Mouse (Mus musculus) lung, postnatal 0 days (tissue): Measurements from ENCODE around the gene Supt3. TPM values are rescaled to one million over a fixed set of nuclear protein-coding genes. Genes with fewer than 3 reads are reported as not detected.

Source experiments
- ATAC-seq: fragments of 200-750 bp; cut with Nextera tagmentation; 2 replicates; pipeline ENCODE4 v1.8.0; 2017; ENCODE audit warnings: moderate library complexity
- DNase-seq: peaks from one replicate; pipeline ENCODE4 v3.0.0-alpha.2; 2016; ENCODE audit warnings: low spot score
- H3K27ac ChIP-seq: fragments of 300-500 bp; sonication (generic); 2 replicates; pipeline ENCODE4 v1.5.1; 2014; ENCODE audit warnings: antibody characterized with exemption, mild to moderate bottlenecking, low read length, mixed read lengths
- H3K27me3 ChIP-seq: fragments of 300-500 bp; sonication (generic); replicated peaks from 2 replicates; pipeline ENCODE4 v1.6.1; 2014; ENCODE audit warnings: low read length, mixed read lengths; ENCODE audit not compliant: insufficient read depth
- H3K36me3 ChIP-seq: fragments of 300-500 bp; sonication (generic); 2 replicates; pipeline ENCODE4 v1.6.1; 2014; ENCODE audit warnings: low read length, mixed read lengths; ENCODE audit not compliant: insufficient read depth
- H3K4me1 ChIP-seq: fragments of 300-500 bp; sonication (generic); 2 replicates; pipeline ENCODE4 v1.6.1; 2014; ENCODE audit warnings: antibody characterized with exemption, low read depth, low read length, mixed read lengths; ENCODE audit not compliant: insufficient read depth
- H3K4me2 ChIP-seq: fragments of 300-500 bp; sonication (generic); replicated peaks from 2 replicates; pipeline ENCODE4 v1.6.1; 2014; ENCODE audit warnings: low read depth, mild to moderate bottlenecking, low read length, moderate library complexity, mixed read lengths
- H3K4me3 ChIP-seq: fragments of 300-500 bp; sonication (generic); 2 replicates; pipeline ENCODE4 v1.5.1; 2014; ENCODE audit warnings: low read depth, low read length
- H3K9ac ChIP-seq: fragments of 300-500 bp; sonication (generic); replicated peaks from 2 replicates; pipeline ENCODE4 v1.6.1; 2014; ENCODE audit warnings: low read depth, mild to moderate bottlenecking
- H3K9me3 ChIP-seq: fragments of 300-500 bp; sonication (generic); 2 replicates; pipeline ENCODE4 v1.6.1; 2016; ENCODE audit warnings: low read length, mixed read lengths
- CTCF ChIP-seq: IDR thresholded peaks from 2 replicates; pipeline ENCODE4 v1.5.1; 2016; ENCODE audit warnings: antibody characterized with exemption, mild to moderate bottlenecking
- EP300 ChIP-seq: IDR thresholded peaks from 2 replicates; pipeline ENCODE4 v1.6.1; 2016; ENCODE audit warnings: antibody characterized with exemption, mild to moderate bottlenecking, control low read depth
- WGBS: fragments of 180-500 bp; shearing (Covaris S2); extraction: QIAGEN DNeasy Blood & Tissue Kit; methylation state at CpG from one replicate; pipeline ENCODE4 v1.1.7; 2014; 5-methylcytosine and 5-hydroxymethylcytosine counted together
- polyA plus RNA-seq: library from polyadenylated mRNA; unstranded; fragments of >200 nt; fragmentation: Nextera tagmentation; extraction: Ambion mirVana; gene quantifications from 2 replicates; pipeline ENCODE4 v1.2.1, GENCODE M21; 2015

Gene Supt3
- polyA plus RNA-seq, 1 experiment from 2014 or later, result 7.8 TPM

DNA sequence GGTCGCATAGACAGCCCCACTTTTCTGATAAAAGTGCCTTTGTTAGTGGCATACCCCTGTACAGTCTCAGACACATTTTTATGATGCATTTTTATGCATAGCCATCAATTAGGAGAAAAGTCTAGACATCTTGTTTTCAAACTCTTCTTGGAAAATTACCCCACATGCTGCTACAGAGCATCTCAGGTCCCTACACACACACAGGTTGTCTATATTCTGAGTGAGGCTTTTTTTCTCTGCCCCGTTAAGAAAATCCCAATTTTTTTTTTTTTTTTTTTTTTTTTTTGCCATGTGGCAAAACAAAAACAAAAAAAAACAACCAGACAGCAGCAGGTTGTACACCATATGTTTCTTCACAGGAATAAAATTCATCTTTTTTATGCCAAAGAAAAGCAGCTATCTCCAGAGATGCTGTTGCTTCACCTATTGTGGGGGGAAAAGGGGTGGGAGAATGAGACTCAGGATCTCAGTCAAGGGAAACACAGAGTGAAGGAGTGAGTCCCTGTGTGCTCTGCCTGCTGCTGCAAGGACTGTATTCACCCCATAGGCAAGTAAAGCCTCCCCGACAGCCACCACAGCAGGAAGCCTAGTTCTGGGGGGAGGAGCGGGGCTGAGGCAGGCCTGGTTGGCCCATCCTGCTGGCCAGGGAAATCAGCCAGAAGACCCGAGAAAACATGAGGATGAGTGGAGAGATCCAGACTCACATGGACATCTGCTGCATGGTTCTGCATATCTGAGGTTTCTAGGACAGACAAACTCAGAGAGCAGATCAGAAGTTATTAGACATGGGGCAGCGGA, 281.8 kb downstream of the Supt3 start:
- WGBS, result 63% methylated on average over 6 of the region's 6 CpGs
- no peak for DNase-seq
- H3K36me3 ChIP-seq, result no peaks in the 10 kb centered on the region

GRCm38 (mm10) chr17:45063776-45064175, 286.8 kb downstream of the Supt3 start:
- DNase-seq, result peak; percentile 40
- TF ChIP-seq EP300 (no peak), CTCF (no peak)
- H3K36me3 ChIP-seq, result no peaks in the 10 kb centered on the region
- H3K9me3 ChIP-seq, result no peaks in the 10 kb centered on the region
- no peaks in the 10 kb centered on the region for H3K27me3 ChIP-seq
- H3K27ac ChIP-seq, result no peak overlapping the region
- no peak overlapping the region for H3K4me3 ChIP-seq
- no peaks in the 10 kb centered on the region for H3K4me1 ChIP-seq
- no peak for ATAC-seq
- WGBS, result 58% methylated on average over 5 of the region's 5 CpGs
- H3K9ac ChIP-seq, result no peak overlapping the region
- no peak overlapping the region for H3K4me2 ChIP-seq

More for the DNA sequence above, 281.8 kb downstream of the Supt3 start:
- Histone ChIP-seq H3K9me3 (no peaks in the 10 kb centered on the region), H3K27me3 (no peaks in the 10 kb centered on the region), H3K9ac (no peak overlapping the region), H3K4me2 (no peak overlapping the region), H3K4me3 (no peak overlapping the region), H3K4me1 (no peaks in the 10 kb centered on the region), H3K27ac (no peak overlapping the region)
- ATAC-seq, result no peak
- TF ChIP-seq EP300, result no peak
- no peak for TF ChIP-seq CTCF

DNA sequence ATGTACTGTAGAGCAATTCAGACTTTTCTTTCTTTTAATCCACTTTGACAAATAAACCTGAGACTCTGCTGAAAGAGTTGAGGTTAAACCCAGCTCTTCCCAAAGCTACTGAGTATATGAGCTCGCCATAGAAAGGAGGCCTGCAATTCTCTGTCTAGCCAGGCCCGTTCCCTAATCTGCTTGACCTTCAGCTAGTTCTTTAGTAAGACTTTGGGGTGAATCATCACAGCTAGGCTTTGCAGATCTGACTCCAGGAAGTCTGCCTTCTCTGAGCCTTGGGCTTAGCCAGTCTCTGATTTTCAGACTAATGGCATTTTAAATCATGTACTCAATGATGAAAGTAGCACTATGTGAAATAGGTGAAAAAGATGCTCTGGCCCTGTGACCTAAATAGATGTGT, 288.5 kb downstream of the Supt3 start:
- DNase-seq (no peak), ATAC-seq (no peak)
- Histone ChIP-seq H3K9me3 (no peaks in the 10 kb centered on the region), H3K9ac (no peak overlapping the region), H3K36me3 (no peaks in the 10 kb centered on the region), H3K27ac (no peak overlapping the region), H3K4me1 (no peaks in the 10 kb centered on the region), H3K4me3 (no peak overlapping the region), H3K27me3 (no peaks in the 10 kb centered on the region), H3K4me2 (no peak overlapping the region)
- WGBS, result 81% methylated on average over 2 of the region's 2 CpGs
- TF ChIP-seq EP300, result no peak
- TF ChIP-seq CTCF, result no peak

GRCm38 (mm10) chr17:45067441-45067840, 290.5 kb downstream of the Supt3 start:
- no peak overlapping the region for H3K4me3 ChIP-seq
- no peak for DNase-seq
- no peak overlapping the region for H3K27ac ChIP-seq
- H3K4me2 ChIP-seq, result no peak overlapping the region
- H3K9me3 ChIP-seq, result no peaks in the 10 kb centered on the region
- TF ChIP-seq CTCF (no peak), EP300 (no peak)
- 68% methylated on average over 3 of the region's 3 CpGs for whole genome bisulfite sequencing
- no peaks in the 10 kb centered on the region for H3K4me1 ChIP-seq
- H3K36me3 ChIP-seq, result no peaks in the 10 kb centered on the region
- H3K9ac ChIP-seq, result no peak overlapping the region
- ATAC-seq, result no peak
- H3K27me3 ChIP-seq, result no peaks in the 10 kb centered on the region

DNA sequence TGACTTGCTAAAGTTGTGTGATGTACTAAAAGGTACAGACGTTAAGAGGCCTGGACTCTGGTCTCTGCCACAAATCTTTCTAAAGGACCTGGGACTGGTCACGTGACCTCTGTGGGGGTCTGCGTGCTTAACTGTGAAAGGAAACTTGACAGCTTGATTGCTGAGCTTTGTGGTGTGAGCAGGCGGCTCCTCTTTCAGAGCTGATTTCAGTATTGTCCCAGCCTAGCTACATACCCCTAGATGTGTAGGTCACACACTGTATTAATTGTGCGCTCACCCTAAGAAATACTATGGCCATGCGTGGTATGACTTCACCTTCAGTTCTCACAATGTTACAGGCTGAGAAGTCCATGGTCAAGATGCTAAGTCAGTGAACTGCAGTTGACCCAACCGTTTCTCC, 291.4 kb downstream of the Supt3 start:
- no peaks in the 10 kb centered on the region for H3K4me1 ChIP-seq
- H3K27ac ChIP-seq, result no peak overlapping the region
- TF ChIP-seq CTCF, result no peak
- TF ChIP-seq EP300, result no peak
- no peak for DNase-seq
- no peaks in the 10 kb centered on the region for H3K36me3 ChIP-seq
- no peaks in the 10 kb centered on the region for H3K27me3 ChIP-seq
- no peaks in the 10 kb centered on the region for H3K9me3 ChIP-seq
- no peak for ATAC-seq
- H3K9ac ChIP-seq, result no peak overlapping the region
- 75% methylated on average over 7 of the region's 7 CpGs for WGBS
- H3K4me2 ChIP-seq, result no peak overlapping the region
- H3K4me3 ChIP-seq, result no peak overlapping the region

GRCm38 (mm10) chr17:45072495-45073347, 295.8 kb downstream of the Supt3 start:
- H3K9ac ChIP-seq, result no peak overlapping the region
- no peak overlapping the region for H3K4me2 ChIP-seq
- H3K4me3 ChIP-seq, result no peak overlapping the region
- H3K27ac ChIP-seq, result no peak overlapping the region
- no peaks in the 10 kb centered on the region for H3K4me1 ChIP-seq
- H3K36me3 ChIP-seq, result no peaks in the 10 kb centered on the region
- DNase-seq, result no peak
- H3K9me3 ChIP-seq, result no peaks in the 10 kb centered on the region
- H3K27me3 ChIP-seq, result no peaks in the 10 kb centered on the region
- 67% methylated on average over 7 of the region's 7 CpGs for WGBS
- TF ChIP-seq CTCF, result no peak
- TF ChIP-seq EP300, result no peak
- no peak for ATAC-seq
